Mouse (Mus musculus) lung, postnatal 0 days (tissue): ENCODE data around the gene Hsf2bp.

ENCODE experiments used
- CTCF ChIP-seq: IDR thresholded peaks from 2 replicates; pipeline ENCODE4 v1.5.1; 2016; ENCODE audit warnings: antibody characterized with exemption, mild to moderate bottlenecking
- EP300 ChIP-seq: IDR thresholded peaks from 2 replicates; pipeline ENCODE4 v1.6.1; 2016; ENCODE audit warnings: antibody characterized with exemption, mild to moderate bottlenecking, control low read depth

DNA sequence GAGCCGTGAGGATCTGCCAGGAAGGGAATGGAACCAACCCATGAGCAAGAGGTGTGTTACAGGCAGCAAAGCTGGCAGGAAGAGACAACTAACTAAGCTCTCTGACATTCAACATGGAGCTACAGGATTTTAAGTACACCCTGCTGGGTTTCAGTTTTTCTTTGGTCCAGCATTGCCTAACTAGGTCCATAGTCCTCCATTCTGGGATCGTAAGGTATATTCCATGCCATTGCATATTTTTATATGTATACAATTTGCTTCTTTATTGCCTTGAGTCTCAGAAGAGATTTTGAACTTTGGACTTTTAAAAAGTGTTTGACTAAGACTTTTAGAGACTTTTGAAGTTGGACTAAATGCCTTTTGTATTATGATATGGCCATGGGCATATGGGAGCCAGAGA is 47.1 kb downstream of the Hsf2bp start:
- TF ChIP-seq EP300 (no peak), CTCF (no peak)
